Mouse (Mus musculus): ENCODE results near the gene Hist1h4f. TPM values are rescaled to one million over a fixed set of nuclear protein-coding genes. Genes with fewer than 3 reads are reported as not detected.
"Not testable (repeated sequence)": the region's sequence is repeated elsewhere in the genome, so short reads cannot be mapped to it uniquely, and the experiment has no call there.

The Hist1h4f gene
- polyA plus RNA-seq, 1 experiment from 2014 or later: 0.46 TPM

DNA sequence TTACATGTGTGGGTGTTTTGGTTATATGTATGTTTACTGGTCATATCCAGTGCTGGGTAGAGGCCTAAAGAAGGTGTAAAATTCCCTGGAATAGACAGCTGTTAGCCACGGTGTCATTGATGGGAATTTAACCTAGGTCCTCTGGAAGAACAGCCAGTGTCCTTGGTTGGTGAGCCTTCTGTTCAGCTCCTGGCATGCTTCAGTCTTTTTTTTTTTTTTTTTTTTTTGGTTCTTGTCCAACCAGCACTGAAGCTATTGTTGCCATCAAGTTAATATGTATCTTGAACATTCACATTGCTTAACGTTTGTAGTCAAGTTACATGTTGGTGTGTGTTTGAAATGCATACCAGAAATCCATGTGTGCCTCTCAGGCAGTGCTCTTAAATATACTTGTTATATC is 13.0 kb upstream of the Hist1h4f start:
- no peak overlapping the region for H3K27ac ChIP-seq (ENCODE audit: low read depth, low read length)
- WGBS: 79% methylated on average over 2 of the region's 2 CpGs
- no peaks in the 10 kb centered on the region for H3K27me3 ChIP-seq (replicated peaks; ENCODE audit: control insufficient read depth, insufficient read depth, low read length)
- H3K9ac ChIP-seq (ENCODE audit: low read depth, low read length): no peak overlapping the region
- no peak for TF ChIP-seq CTCF (IDR thresholded peaks at IDR 0.05; ENCODE audit: low read depth)
- no peaks in the 10 kb centered on the region for H3K4me1 ChIP-seq (replicated peaks; ENCODE audit: control insufficient read depth, insufficient read depth, low read length)
- no peak for ATAC-seq
- no peaks in the 10 kb centered on the region for H3K9me3 ChIP-seq (ENCODE audit: control insufficient read depth)
- no peak overlapping the region for H3K4me3 ChIP-seq (ENCODE audit: low read depth, low read length)
- no peaks in the 10 kb centered on the region for H3K36me3 ChIP-seq (ENCODE audit: control insufficient read depth, insufficient read depth)
- H3K4me2 ChIP-seq (replicated peaks; ENCODE audit: low read depth): no peak overlapping the region

DNA sequence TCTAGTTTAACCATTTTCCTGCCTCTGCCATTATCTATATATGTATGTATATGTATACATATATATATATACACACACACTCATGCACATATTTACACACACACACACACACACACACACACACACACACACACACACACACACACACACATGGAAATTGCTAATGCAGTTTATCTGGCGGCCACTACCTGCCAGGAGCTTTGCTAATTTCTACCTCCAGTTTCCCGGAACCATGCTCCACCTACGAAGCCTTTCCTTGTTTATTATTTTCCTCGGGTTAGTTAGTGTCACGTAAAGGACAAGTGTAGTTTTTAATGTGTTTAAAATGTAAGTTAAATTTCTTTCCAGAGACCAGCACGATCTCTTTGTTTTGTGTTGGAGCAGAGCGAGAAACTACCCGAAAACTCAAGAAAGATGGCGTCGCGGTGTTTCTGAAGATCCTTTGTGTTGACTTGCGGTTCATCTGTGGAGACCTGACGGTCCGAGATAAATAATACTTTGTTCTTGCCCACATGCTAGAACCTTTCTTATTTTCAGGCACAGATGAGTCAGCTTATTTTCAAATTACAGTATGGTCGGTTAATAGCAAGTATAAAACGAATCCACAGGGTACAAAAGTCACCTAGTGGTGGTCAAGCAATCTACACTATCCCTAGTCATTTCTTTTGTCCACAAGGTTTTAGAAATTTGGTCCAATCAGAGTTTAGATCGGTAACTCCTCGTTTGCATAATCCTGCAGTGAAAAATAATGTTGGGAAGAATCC is 11.4 kb upstream of the Hist1h4f start:
- WGBS: 1% methylated on average over 18 of the region's 18 CpGs
- TF ChIP-seq CTCF (IDR thresholded peaks at IDR 0.05; ENCODE audit: low read depth): peak; percentile 74
- H3K9ac ChIP-seq (ENCODE audit: low read depth, low read length): peak overlapping the region; percentile 24; the same call in 1 of the 2 replicates
- peak overlapping the region; percentile 85 for H3K27ac ChIP-seq (ENCODE audit: low read depth, low read length)
- H3K9me3 ChIP-seq (ENCODE audit: control insufficient read depth): no peaks in the 10 kb centered on the region
- H3K4me1 ChIP-seq (replicated peaks; ENCODE audit: control insufficient read depth, insufficient read depth, low read length): no peaks in the 10 kb centered on the region
- ATAC-seq: peak; percentile 34
- no peaks in the 10 kb centered on the region for H3K27me3 ChIP-seq (replicated peaks; ENCODE audit: control insufficient read depth, insufficient read depth, low read length)
- peak overlapping the region; percentile 61 for H3K4me2 ChIP-seq (replicated peaks; ENCODE audit: low read depth)
- H3K36me3 ChIP-seq (ENCODE audit: control insufficient read depth, insufficient read depth): no peaks in the 10 kb centered on the region
- H3K4me3 ChIP-seq (ENCODE audit: low read depth, low read length): peak overlapping the region; percentile 31

DNA sequence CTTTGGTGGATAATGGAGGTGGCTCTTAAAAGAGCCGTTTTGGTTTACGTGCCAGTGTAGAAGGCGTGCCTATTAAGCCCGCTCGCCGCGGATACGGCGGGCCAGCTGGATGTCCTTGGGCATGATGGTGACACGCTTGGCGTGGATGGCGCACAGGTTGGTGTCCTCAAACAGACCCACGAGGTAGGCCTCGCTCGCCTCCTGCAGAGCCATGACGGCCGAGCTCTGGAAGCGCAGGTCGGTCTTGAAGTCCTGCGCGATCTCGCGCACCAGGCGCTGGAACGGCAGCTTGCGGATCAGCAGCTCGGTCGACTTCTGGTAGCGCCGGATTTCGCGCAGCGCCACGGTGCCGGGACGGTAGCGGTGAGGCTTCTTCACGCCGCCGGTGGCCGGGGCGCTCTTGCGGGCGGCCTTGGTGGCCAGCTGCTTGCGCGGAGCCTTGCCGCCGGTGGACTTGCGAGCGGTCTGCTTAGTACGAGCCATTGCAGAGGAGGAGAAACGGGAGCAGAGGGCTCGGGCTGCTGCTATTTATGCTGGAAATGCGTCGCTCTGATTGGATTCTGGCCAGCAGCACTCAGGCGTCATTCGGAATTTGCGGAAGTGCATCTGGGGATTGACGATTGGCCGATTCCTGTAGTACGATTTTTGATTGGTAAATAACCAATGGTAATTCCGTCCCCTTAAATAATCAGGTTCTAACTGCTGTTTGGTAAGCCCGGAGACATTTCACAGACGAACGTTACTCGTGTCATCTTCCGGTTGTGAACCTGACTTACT is 10.6 kb upstream of the Hist1h4f start, which contains the start of gene Hist1h3e:
TSS of gene Hist1h3e (minus strand) at position 487 of the 777 bp plus-strand sequence.
- WGBS: under 1% methylated on average over 41 of the region's 67 CpGs

DNA sequence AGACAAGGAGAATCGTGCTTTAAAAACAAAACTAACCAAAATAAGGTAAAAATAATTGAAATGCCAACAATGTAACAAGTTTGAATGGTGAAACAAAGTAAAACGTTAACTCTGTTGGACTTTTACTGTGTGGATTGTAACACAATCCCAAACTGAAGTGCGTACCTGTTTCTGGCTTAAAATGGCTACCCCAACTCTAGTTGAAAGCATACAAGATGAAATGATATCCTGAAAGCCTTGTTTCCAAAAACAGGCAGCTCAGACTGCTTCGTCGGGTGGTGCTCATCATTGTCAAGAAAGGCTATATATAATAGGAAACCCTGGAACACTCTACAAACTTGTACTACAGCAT is 10.1 kb upstream of the Hist1h4f start:
- not testable (repeated sequence) for ATAC-seq; H3K9me3 ChIP-seq (ENCODE audit: control insufficient read depth); H3K36me3 ChIP-seq (ENCODE audit: control insufficient read depth, insufficient read depth); H3K27ac ChIP-seq (ENCODE audit: low read depth, low read length); H3K27me3 ChIP-seq (replicated peaks; ENCODE audit: control insufficient read depth, insufficient read depth, low read length); H3K9ac ChIP-seq (ENCODE audit: low read depth, low read length); H3K4me1 ChIP-seq (replicated peaks; ENCODE audit: control insufficient read depth, insufficient read depth, low read length)
- H3K4me3 ChIP-seq (ENCODE audit: low read depth, low read length): peak overlapping the region; percentile 31; the same call in 1 of the 2 replicates
- 0% methylated on average over 2 of the region's 5 CpGs for WGBS
- H3K4me2 ChIP-seq (replicated peaks; ENCODE audit: low read depth): peak overlapping the region; percentile 61

More for the DNA sequence above, 10.6 kb upstream of the Hist1h4f start, which contains the start of gene Hist1h3e:
- peak within 1 kb of the TSS; percentile 37; the same call in 1 of the 2 replicates for H3K9ac ChIP-seq (ENCODE audit: low read depth, low read length)
- peak within 1 kb of the TSS; percentile 85 for H3K27ac ChIP-seq (ENCODE audit: low read depth, low read length)
- ATAC-seq: peak; percentile 95
- H3K27me3 ChIP-seq (replicated peaks; ENCODE audit: control insufficient read depth, insufficient read depth, low read length); H3K9me3 ChIP-seq (ENCODE audit: control insufficient read depth); H3K36me3 ChIP-seq (ENCODE audit: control insufficient read depth, insufficient read depth); H3K4me1 ChIP-seq (replicated peaks; ENCODE audit: control insufficient read depth, insufficient read depth, low read length): not testable (repeated sequence)
- peak within 1 kb of the TSS; percentile 31 for H3K4me3 ChIP-seq (ENCODE audit: low read depth, low read length)
- peak within 1 kb of the TSS; percentile 61 for H3K4me2 ChIP-seq (replicated peaks; ENCODE audit: low read depth)

DNA sequence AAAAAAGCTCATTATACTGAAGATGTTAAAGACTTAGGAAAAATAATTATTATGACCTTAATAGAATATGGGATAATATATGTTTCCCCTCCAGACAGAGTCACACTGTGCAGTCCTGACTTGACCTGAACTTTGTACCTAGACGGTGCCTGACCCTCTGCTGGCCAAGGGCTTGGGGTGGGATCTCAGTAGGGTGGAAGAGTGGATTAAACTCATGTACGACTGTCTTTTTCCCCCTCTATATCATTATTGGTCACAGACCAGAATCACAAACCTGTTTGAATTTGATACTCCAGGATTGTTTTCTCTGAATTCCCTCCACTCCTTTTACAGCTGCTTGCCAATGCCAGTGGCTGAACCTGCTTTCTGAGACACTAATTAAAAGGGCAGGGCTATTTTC is 9.3 kb upstream of the Hist1h4f start:
- not testable (repeated sequence) for H3K4me3 ChIP-seq (ENCODE audit: low read depth, low read length); H3K4me1 ChIP-seq (replicated peaks; ENCODE audit: control insufficient read depth, insufficient read depth, low read length); H3K27me3 ChIP-seq (replicated peaks; ENCODE audit: control insufficient read depth, insufficient read depth, low read length); H3K27ac ChIP-seq (ENCODE audit: low read depth, low read length); ATAC-seq; H3K36me3 ChIP-seq (ENCODE audit: control insufficient read depth, insufficient read depth); H3K4me2 ChIP-seq (replicated peaks; ENCODE audit: low read depth); H3K9me3 ChIP-seq (ENCODE audit: control insufficient read depth); H3K9ac ChIP-seq (ENCODE audit: low read depth, low read length)
- WGBS: 10% methylated on average over 2 of the region's 2 CpGs

DNA sequence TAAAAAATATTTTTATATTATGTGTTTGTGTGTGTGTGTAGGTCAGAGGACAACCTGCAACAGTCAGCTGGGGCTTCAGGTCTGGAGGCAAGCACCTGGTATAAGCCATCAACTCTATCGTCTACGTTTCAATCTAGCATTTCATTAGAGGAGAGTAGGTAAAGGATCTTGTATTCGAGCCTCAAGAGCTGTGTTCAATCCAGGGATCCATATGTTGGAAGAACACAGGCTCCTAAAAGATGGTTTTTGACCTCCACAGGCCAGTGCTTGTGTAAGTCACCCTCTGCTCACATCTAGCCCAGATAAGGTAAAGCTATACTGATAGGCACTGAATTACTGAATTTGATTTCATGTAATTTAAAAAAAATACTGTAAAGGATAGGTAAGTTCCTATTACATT is 5.5 kb upstream of the Hist1h4f start:
- no peaks in the 10 kb centered on the region for H3K27me3 ChIP-seq (replicated peaks; ENCODE audit: control insufficient read depth, insufficient read depth, low read length)
- no peak overlapping the region for H3K27ac ChIP-seq (ENCODE audit: low read depth, low read length)
- no peaks in the 10 kb centered on the region for H3K4me1 ChIP-seq (replicated peaks; ENCODE audit: control insufficient read depth, insufficient read depth, low read length)
- H3K36me3 ChIP-seq (ENCODE audit: control insufficient read depth, insufficient read depth): no peaks in the 10 kb centered on the region
- no peak overlapping the region for H3K9ac ChIP-seq (ENCODE audit: low read depth, low read length)
- 67% methylated on average over 3 of the region's 3 CpGs for WGBS
- TF ChIP-seq CTCF (IDR thresholded peaks at IDR 0.05; ENCODE audit: low read depth): no peak
- H3K4me2 ChIP-seq (replicated peaks; ENCODE audit: low read depth): peak overlapping the region; percentile 78; the same call in 1 of the 2 replicates
- H3K9me3 ChIP-seq (ENCODE audit: control insufficient read depth): no peaks in the 10 kb centered on the region
- ATAC-seq: no peak
- no peak overlapping the region for H3K4me3 ChIP-seq (ENCODE audit: low read depth, low read length)
